ENCODE assay signal across 8 mouse cellular contexts in the genomic region with DNA sequence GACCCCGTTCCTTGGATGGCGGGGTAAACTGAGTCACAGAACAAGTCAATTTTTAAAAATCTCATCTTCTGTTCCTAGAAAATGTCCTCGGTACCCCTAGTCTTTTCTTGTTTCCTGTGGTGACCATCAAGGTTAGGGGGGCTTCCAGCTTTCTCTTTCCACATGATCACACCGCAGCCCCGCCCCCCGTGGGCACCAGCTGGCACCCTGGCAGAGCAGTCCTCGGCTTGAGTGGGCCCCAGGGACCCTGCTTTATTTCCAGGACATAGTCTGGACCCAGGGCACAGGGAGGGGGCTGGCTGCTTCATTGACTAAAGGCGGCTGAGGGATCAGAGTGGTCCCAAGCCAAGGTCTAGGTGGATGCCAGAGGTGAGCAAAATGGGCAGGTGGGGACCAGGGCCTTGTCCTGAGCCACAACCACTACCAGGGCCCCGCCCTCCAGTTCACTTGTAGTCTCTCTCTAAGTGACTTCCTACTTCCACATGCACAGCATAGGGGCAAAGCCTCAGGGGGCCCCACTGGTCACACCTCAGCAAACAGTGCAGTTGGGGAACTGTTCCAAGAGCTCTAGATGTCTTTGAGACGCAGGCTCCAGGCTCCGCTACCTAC. TPM values are rescaled to one million over a fixed set of nuclear protein-coding genes. Genes with fewer than 3 reads are reported as not detected.
A peak's percentile ranks its signal among the peaks of the same experiment; 100 is the strongest.
DNase-seq lines count a peak whose midpoint lies in the region; ATAC-seq and TF ChIP-seq lines count a peak whose summit lies in the region.

No protein-coding gene starts in this region.

- WGBS in liver, embryonic 11.5 days = 9% methylated on average over 11 of the region's 11 CpGs
- WGBS in embryonic facial prominence, embryonic 13.5 days = 7% methylated on average over 11 of the region's 11 CpGs
- 15% methylated on average over 11 of the region's 11 CpGs for whole genome bisulfite sequencing in hindbrain, postnatal 0 days

- peak overlapping the region; percentile 49; the same call in 1 of the 2 replicates for H3K4me3 ChIP-seq in liver, embryonic 11.5 days (ENCODE audit: low read depth, low read length)
- peak overlapping the region; percentile 53; the same call in 1 of the 2 replicates for H3K4me3 ChIP-seq in embryonic facial prominence, embryonic 13.5 days
- H3K4me3 ChIP-seq in hindbrain, postnatal 0 days (ENCODE audit: low read length) = peak overlapping the region; percentile 56; the same call in 1 of the 2 replicates

- no peak for DNase-seq in liver, embryonic 11.5 days (ENCODE audit: low spot score)
- no peak for DNase-seq in liver
- no peak for DNase-seq in hindbrain, postnatal 0 days (ENCODE audit: low spot score)
- no peak for DNase-seq in frontal cortex, postnatal 25 days (ENCODE audit: low spot score in 2 of 2)
- DNase-seq in layer of hippocampus, adult 9-11 months = no peak
- no peak for DNase-seq in lung, postnatal 4 days

- TF ChIP-seq CTCF in hindbrain, postnatal 0 days (IDR thresholded peaks at IDR 0.05; ENCODE audit: low read depth) = no peak

- no peak overlapping the region for H3K9ac ChIP-seq in liver, embryonic 11.5 days (ENCODE audit: low read depth, low read length)
- 0 out of 2 replicates have a peak overlapping the region, but pooled peaks have one; percentile 71 for H3K9ac ChIP-seq in embryonic facial prominence, embryonic 13.5 days
- peak overlapping the region; percentile 44; the same call in 1 of the 2 replicates for H3K9ac ChIP-seq in hindbrain, postnatal 0 days (replicated peaks; ENCODE audit: low read length)

- no peaks in the 10 kb centered on the region for H3K36me3 ChIP-seq in liver, embryonic 11.5 days (ENCODE audit: control insufficient read depth, insufficient read depth, low read length)
- H3K36me3 ChIP-seq in embryonic facial prominence, embryonic 13.5 days = no peaks in the 10 kb centered on the region
- no peaks in the 10 kb centered on the region for H3K36me3 ChIP-seq in hindbrain, postnatal 0 days (ENCODE audit: insufficient read depth, low read length)

- H3K4me1 ChIP-seq in liver, embryonic 11.5 days (replicated peaks; ENCODE audit: control insufficient read depth, insufficient read depth, low read length) = peaks cover 13% of the 10 kb centered on the region
- peaks cover 29% of the 10 kb centered on the region for H3K4me1 ChIP-seq in embryonic facial prominence, embryonic 13.5 days
- H3K4me1 ChIP-seq in hindbrain, postnatal 0 days (ENCODE audit: insufficient read depth, low read length) = peaks cover 12% of the 10 kb centered on the region

- no peak overlapping the region for H3K4me2 ChIP-seq in liver, embryonic 11.5 days
- peak overlapping the region; percentile 90 for H3K4me2 ChIP-seq in embryonic facial prominence, embryonic 13.5 days
- H3K4me2 ChIP-seq in hindbrain, postnatal 0 days (ENCODE audit: low read depth, low read length) = peak overlapping the region; percentile 94

- H3K9me3 ChIP-seq in liver, embryonic 11.5 days (ENCODE audit: control insufficient read depth, low read length) = no peaks in the 10 kb centered on the region
- H3K9me3 ChIP-seq in embryonic facial prominence, embryonic 13.5 days = no peaks in the 10 kb centered on the region
- no peaks in the 10 kb centered on the region for H3K9me3 ChIP-seq in hindbrain, postnatal 0 days (ENCODE audit: low read length)

- ATAC-seq in liver, embryonic 11.5 days (replicated peaks; ENCODE audit: low FRiP score) = no peak
- ATAC-seq in embryonic facial prominence, embryonic 13.5 days (ENCODE audit: insufficient number of reproducible peaks, insufficient read depth, low FRiP score, low TSS enrichment, low read depth) = no peak
- 0 out of 2 replicates have a peak, but pooled peaks have one; percentile 4 for ATAC-seq in hindbrain, postnatal 0 days
- ATAC-seq in neutrophil, adult 5-6 weeks (ENCODE audit: extremely low read depth, insufficient number of reproducible peaks, low FRiP score, poor library complexity, severe bottlenecking) = peak; percentile 45; the same call in 1 of the 2 replicates

- peaks cover 85% of the 10 kb centered on the region for H3K27me3 ChIP-seq in liver, embryonic 11.5 days (replicated peaks; ENCODE audit: control insufficient read depth, insufficient read depth, low read length)
- peaks cover 88% of the 10 kb centered on the region for H3K27me3 ChIP-seq in embryonic facial prominence, embryonic 13.5 days
- peaks cover 28% of the 10 kb centered on the region for H3K27me3 ChIP-seq in hindbrain, postnatal 0 days (ENCODE audit: insufficient read depth, low read length)

- H3K27ac ChIP-seq in liver, embryonic 11.5 days (ENCODE audit: low read depth, low read length) = no peak overlapping the region
- H3K27ac ChIP-seq in embryonic facial prominence, embryonic 13.5 days = no peak overlapping the region
- peak overlapping the region; percentile 93 for H3K27ac ChIP-seq in hindbrain, postnatal 0 days

RNA-seq across cellular contexts. Expression of gene Ppp1r1b, which starts 8.4 kb away (rescaled TPM):
- polyA plus RNA-seq in liver, embryonic 11.5 days (2014; fragmentation: Nextera tagmentation; extraction: Ambion mirVana) = 0.38 TPM in 1 of 2 replicates, not detected in the other
- 1.2 and 2.0 TPM in 2 replicates for polyA plus RNA-seq in embryonic facial prominence, embryonic 13.5 days (2015; fragmentation: Nextera tagmentation; extraction: Ambion mirVana)
- total RNA-seq in hindbrain, postnatal 0 days (2014; rRNA removed) = 1.3 and 3.5 TPM in 2 replicates
- polyA plus RNA-seq in hindbrain, postnatal 0 days (2015; fragmentation: Nextera tagmentation; extraction: Ambion mirVana) = 18.0 and 19.1 TPM in 2 replicates
- not detected in 2 replicates for total RNA-seq in neutrophil, adult 5-6 weeks (2017)

RNA-seq across cellular contexts. Expression of gene Neurod2, which starts 10.3 kb away (rescaled TPM):
- 0.10 and 0.18 TPM in 2 replicates for polyA plus RNA-seq in liver, embryonic 11.5 days (2014; fragmentation: Nextera tagmentation; extraction: Ambion mirVana)
- polyA plus RNA-seq in embryonic facial prominence, embryonic 13.5 days (2015; fragmentation: Nextera tagmentation; extraction: Ambion mirVana) = 0.17 and 0.48 TPM in 2 replicates
- 87.0 and 93.2 TPM in 2 replicates for total RNA-seq in hindbrain, postnatal 0 days (2014; rRNA removed)
- 30.7 and 34.3 TPM in 2 replicates for polyA plus RNA-seq in hindbrain, postnatal 0 days (2015; fragmentation: Nextera tagmentation; extraction: Ambion mirVana)
- total RNA-seq in neutrophil, adult 5-6 weeks (2017) = not detected in 2 replicates

RNA-seq across cellular contexts. Expression of gene Stard3, which starts 18.4 kb away (rescaled TPM):
- 25.3 and 28.9 TPM in 2 replicates for polyA plus RNA-seq in liver, embryonic 11.5 days (2014; fragmentation: Nextera tagmentation; extraction: Ambion mirVana)
- polyA plus RNA-seq in embryonic facial prominence, embryonic 13.5 days (2015; fragmentation: Nextera tagmentation; extraction: Ambion mirVana) = 38.3 and 42.3 TPM in 2 replicates
- 44.0 and 52.4 TPM in 2 replicates for total RNA-seq in hindbrain, postnatal 0 days (2014; rRNA removed)
- 28.4 and 31.9 TPM in 2 replicates for polyA plus RNA-seq in hindbrain, postnatal 0 days (2015; fragmentation: Nextera tagmentation; extraction: Ambion mirVana)
- total RNA-seq in neutrophil, adult 5-6 weeks (2017) = 36.2 and 47.1 TPM in 2 replicates

RNA-seq across cellular contexts. Expression of gene Tcap, which starts 43.8 kb away (rescaled TPM):
- polyA plus RNA-seq in liver, embryonic 11.5 days (2014; fragmentation: Nextera tagmentation; extraction: Ambion mirVana) = 0.65 and 0.89 TPM in 2 replicates
- polyA plus RNA-seq in embryonic facial prominence, embryonic 13.5 days (2015; fragmentation: Nextera tagmentation; extraction: Ambion mirVana) = 0.89 and 1.1 TPM in 2 replicates
- 0.26 and 4.4 TPM in 2 replicates for total RNA-seq in hindbrain, postnatal 0 days (2014; rRNA removed)
- polyA plus RNA-seq in hindbrain, postnatal 0 days (2015; fragmentation: Nextera tagmentation; extraction: Ambion mirVana) = not detected in 2 replicates
- not detected in 2 replicates for total RNA-seq in neutrophil, adult 5-6 weeks (2017)

RNA-seq across cellular contexts. Expression of gene Pnmt, which starts 46.5 kb away (rescaled TPM):
- 0.53 and 0.88 TPM in 2 replicates for polyA plus RNA-seq in liver, embryonic 11.5 days (2014; fragmentation: Nextera tagmentation; extraction: Ambion mirVana)
- 0.45 and 1.3 TPM in 2 replicates for polyA plus RNA-seq in embryonic facial prominence, embryonic 13.5 days (2015; fragmentation: Nextera tagmentation; extraction: Ambion mirVana)
- 1.2 and 5.4 TPM in 2 replicates for total RNA-seq in hindbrain, postnatal 0 days (2014; rRNA removed)
- 5.4 and 5.5 TPM in 2 replicates for polyA plus RNA-seq in hindbrain, postnatal 0 days (2015; fragmentation: Nextera tagmentation; extraction: Ambion mirVana)
- not detected in 2 replicates for total RNA-seq in neutrophil, adult 5-6 weeks (2017)

Comparison
In these comparisons a context has a peak if more than half of its experiments do, and no peak if none do; other contexts are left out.
1. ATAC-seq: peak in hindbrain, postnatal 0 days (single experiment) and neutrophil, adult 5-6 weeks (single experiment); none in liver, embryonic 11.5 days (single experiment) and embryonic facial prominence, embryonic 13.5 days (single experiment).
2. RNA of gene Neurod2, which starts 10.3 kb away (polyA plus RNA-seq): 30.7 to 34.3 TPM in hindbrain, postnatal 0 days; 0.17 to 0.48 TPM in embryonic facial prominence, embryonic 13.5 days and 0.10 to 0.18 TPM in liver, embryonic 11.5 days; every median in the first group is over 10 times any median in the second.
3. Peak in every context shown above with its lines, with median percentiles within 50 percentile points of each other: H3K4me3 ChIP-seq.